Mouse (Mus musculus): ENCODE results near the gene Mis12.

GRCm38 (mm10) chr11:71076342-71076741 lies 56.9 kb downstream of the Mis12 start:
- TF ChIP-seq CTCF (conservative IDR thresholded peaks at IDR 0.05 in 1 of 2, IDR thresholded peaks at IDR 0.05 in 1 of 2; ENCODE audit: low read depth in 2 of 2, low read length in 2 of 2) (no peak), USF2 (conservative IDR thresholded peaks at IDR 0.05; ENCODE audit: low read depth, low read length) (no peak), MXI1 (IDR thresholded peaks at IDR 0.05; ENCODE audit: low read depth, low read length) (no peak), ZNF384 (IDR thresholded peaks at IDR 0.05; ENCODE audit: low read depth, low read length) (no peak), EP300 (IDR thresholded peaks at IDR 0.05; ENCODE audit: low read length) (no peak), TCF12 (IDR thresholded peaks at IDR 0.05; ENCODE audit: low read depth, low read length) (no peak), JUND (conservative IDR thresholded peaks at IDR 0.05; ENCODE audit: low read depth, low read length) (no peak), POLR2A (IDR thresholded peaks at IDR 0.05; ENCODE audit: low read depth, low read length) (no peak), RAD21 (IDR thresholded peaks at IDR 0.05; ENCODE audit: low read depth, low read length) (no peak), ZC3H11A (IDR thresholded peaks at IDR 0.05; ENCODE audit: low read depth, low read length) (no peak), KAT2A (IDR thresholded peaks at IDR 0.05; ENCODE audit: insufficient replicate concordance, low read length) (no peak), GABPA (IDR thresholded peaks at IDR 0.05; ENCODE audit: insufficient replicate concordance, low read depth, low read length) (no peak), ZMIZ1 (IDR thresholded peaks at IDR 0.05; ENCODE audit: low read depth, low read length) (no peak), ELF1 (IDR thresholded peaks at IDR 0.05; ENCODE audit: low read depth, low read length) (no peak)
